18 mouse cellular contexts compared by ENCODE assay signal in genomic region chrX:139808501-139808900, GRCm38 (mm10). TPM values are rescaled to one million over a fixed set of nuclear protein-coding genes. Genes with fewer than 3 reads are reported as not detected.
DNase-seq lines count a peak whose midpoint lies in the region; ATAC-seq and TF ChIP-seq lines count a peak whose summit lies in the region.
"Had no signal": no experiment of that assay in that cellular context is flagged by ENCODE, and none has a peak within 500 bp of the region (broad histone marks: within the 10 kb centered on the region; RNA-seq: fewer than 3 reads in every experiment).

No protein-coding gene starts in this region.

- H3K79me2 ChIP-seq in liver, adult 2 months (ENCODE audit: control insufficient read depth, insufficient read depth, low read length): peaks cover 3% of the 10 kb centered on the region; the same call in 1 of the 2 replicates

- no peak overlapping the region for H3K4me3 ChIP-seq in hindbrain, embryonic 14.5 days (replicated peaks; ENCODE audit: low read length)
- H3K4me3 ChIP-seq in hindbrain, embryonic 12.5 days: no peak overlapping the region
- H3K4me3 ChIP-seq in liver, adult 2 months (ENCODE audit: insufficient read depth, low read depth, low read length): peak overlapping the region; percentile 50
- H3K4me3 ChIP-seq in liver, postnatal 0 days (ENCODE audit: low read depth, low read length): no peak overlapping the region
- no peak overlapping the region for H3K4me3 ChIP-seq in cerebellum, adult 2 months (replicated peaks; ENCODE audit: insufficient read depth, low read depth, low read length)
- peak overlapping the region; percentile 44 for H3K4me3 ChIP-seq in intestine, embryonic 16.5 days (ENCODE audit: low read length)
- H3K4me3 ChIP-seq in lung, postnatal 0 days (ENCODE audit: low read depth, low read length): no peak overlapping the region
- H3K4me3 ChIP-seq: embryonic facial prominence, embryonic 12.5 days; gastrocnemius, adult 2 months; left cerebral cortex, adult 2 months; limb, embryonic 15.5 days; lung, embryonic 15.5 days; megakaryocyte, embryonic 14.5 days had no signal

- H3K4me2 ChIP-seq in hindbrain, embryonic 14.5 days (replicated peaks): no peak overlapping the region
- no peak overlapping the region for H3K4me2 ChIP-seq in hindbrain, embryonic 12.5 days (replicated peaks)
- H3K4me2 ChIP-seq in liver, postnatal 0 days (ENCODE audit: low read depth, low read length): no peak overlapping the region
- H3K4me2 ChIP-seq in intestine, embryonic 16.5 days (ENCODE audit: low read depth, low read length): 0 out of 2 replicates have a peak overlapping the region, but pooled peaks have one; percentile 17
- H3K4me2 ChIP-seq in lung, postnatal 0 days (replicated peaks; ENCODE audit: low read depth, low read length): no peak overlapping the region
- H3K4me2 ChIP-seq: embryonic facial prominence, embryonic 12.5 days; heart, embryonic 11.5 days; limb, embryonic 15.5 days; lung, embryonic 15.5 days had no signal

- peaks cover 8% of the 10 kb centered on the region; the same call in 1 of the 2 replicates for H3K27me3 ChIP-seq in hindbrain, embryonic 14.5 days (ENCODE audit: control insufficient read depth, insufficient read depth, low read length)
- peaks cover 12% of the 10 kb centered on the region; the same call in 1 of the 2 replicates for H3K27me3 ChIP-seq in hindbrain, embryonic 12.5 days
- no peaks in the 10 kb centered on the region for H3K27me3 ChIP-seq in liver, adult 2 months (ENCODE audit: control insufficient read depth, insufficient read depth, low read length)
- H3K27me3 ChIP-seq in liver, postnatal 0 days (ENCODE audit: insufficient read depth, low read length): no peaks in the 10 kb centered on the region
- H3K27me3 ChIP-seq in cerebellum, adult 2 months (ENCODE audit: control insufficient read depth, insufficient read depth, low read length): no peaks in the 10 kb centered on the region
- no peaks in the 10 kb centered on the region for H3K27me3 ChIP-seq in intestine, embryonic 16.5 days (replicated peaks; ENCODE audit: control insufficient read depth, insufficient read depth, low read length)
- no peaks in the 10 kb centered on the region for H3K27me3 ChIP-seq in lung, postnatal 0 days (replicated peaks; ENCODE audit: insufficient read depth, low read length)
- H3K27me3 ChIP-seq: lung, embryonic 15.5 days had no signal

- no peak for DNase-seq in hindbrain, embryonic 14.5 days (ENCODE audit: low spot score)
- no peak for DNase-seq in liver, adult 2 months (ENCODE audit: extremely low read depth, low read depth, low spot score)
- DNase-seq in liver, postnatal 0 days: no peak
- peak; percentile 54 to 68 for DNase-seq in cerebellum, adult 2 months
- DNase-seq in lung, postnatal 0 days (ENCODE audit: low spot score): no peak
- no peak for DNase-seq in spleen, postnatal 14 days (ENCODE audit: low spot score in 2 of 2)
- DNase-seq: adrenal gland, postnatal 25 days; B cell, adult 2 months had no signal

- no peaks in the 10 kb centered on the region for H3K4me1 ChIP-seq in hindbrain, embryonic 14.5 days (replicated peaks; ENCODE audit: control insufficient read depth, insufficient read depth, low read length)
- no peaks in the 10 kb centered on the region for H3K4me1 ChIP-seq in hindbrain, embryonic 12.5 days
- H3K4me1 ChIP-seq in liver, adult 2 months (ENCODE audit: control insufficient read depth, insufficient read depth, low read length): peaks cover 8% of the 10 kb centered on the region; the same call in 1 of the 2 replicates
- peaks cover 8% of the 10 kb centered on the region; the same call in 1 of the 2 replicates for H3K4me1 ChIP-seq in liver, postnatal 0 days (ENCODE audit: insufficient read depth)
- peaks cover 9% of the 10 kb centered on the region for H3K4me1 ChIP-seq in cerebellum, adult 2 months (ENCODE audit: control insufficient read depth, insufficient read depth, low read length)
- H3K4me1 ChIP-seq in intestine, embryonic 16.5 days (ENCODE audit: control insufficient read depth, insufficient read depth, low read length): no peaks in the 10 kb centered on the region
- no peaks in the 10 kb centered on the region for H3K4me1 ChIP-seq in lung, postnatal 0 days (ENCODE audit: insufficient read depth, low read depth, low read length)
- H3K4me1 ChIP-seq: embryonic facial prominence, embryonic 12.5 days; limb, embryonic 15.5 days; lung, embryonic 15.5 days had no signal

- 80% methylated on average over 10 of the region's 10 CpGs for WGBS in hindbrain, embryonic 14.5 days
- WGBS in hindbrain, embryonic 12.5 days: 92% methylated on average over 10 of the region's 10 CpGs
- WGBS in liver, adult 2 months: 35% methylated on average over 10 of the region's 10 CpGs
- WGBS in liver, postnatal 0 days (ENCODE audit: insufficient replicate concordance): 85% methylated on average over 10 of the region's 10 CpGs
- WGBS in cerebellum, adult 2 months: 20% methylated on average over 10 of the region's 10 CpGs
- 80% methylated on average over 10 of the region's 10 CpGs for WGBS in intestine, embryonic 16.5 days
- 79% methylated on average over 10 of the region's 10 CpGs for WGBS in lung, postnatal 0 days

- H3K9ac ChIP-seq in hindbrain, embryonic 14.5 days: no peak overlapping the region
- H3K9ac ChIP-seq in hindbrain, embryonic 12.5 days: no peak overlapping the region
- H3K9ac ChIP-seq in liver, adult 2 months (ENCODE audit: low read depth, low read length): peak overlapping the region; percentile 72
- no peak overlapping the region for H3K9ac ChIP-seq in liver, postnatal 0 days (replicated peaks)
- H3K9ac ChIP-seq in intestine, embryonic 16.5 days (ENCODE audit: low read depth, low read length): peak overlapping the region; percentile 56
- H3K9ac ChIP-seq in lung, postnatal 0 days (replicated peaks; ENCODE audit: low read depth): no peak overlapping the region
- H3K9ac ChIP-seq: embryonic facial prominence, embryonic 12.5 days; limb, embryonic 15.5 days; lung, embryonic 15.5 days had no signal

- TF ChIP-seq CTCF in liver, adult 2 months (IDR thresholded peaks at IDR 0.05; ENCODE audit: low read depth, low read length): no peak
- no peak for TF ChIP-seq CTCF in liver, postnatal 0 days (IDR thresholded peaks at IDR 0.05; ENCODE audit: low read depth)
- TF ChIP-seq CTCF in cerebellum, adult 2 months (IDR thresholded peaks at IDR 0.05; ENCODE audit: borderline replicate concordance, insufficient read depth, low read depth, low read length): no peak
- no peak for TF ChIP-seq CTCF in lung, postnatal 0 days (IDR thresholded peaks at IDR 0.05)

- no peaks in the 10 kb centered on the region for H3K36me3 ChIP-seq in hindbrain, embryonic 14.5 days (replicated peaks; ENCODE audit: control insufficient read depth, insufficient read depth)
- no peaks in the 10 kb centered on the region for H3K36me3 ChIP-seq in hindbrain, embryonic 12.5 days
- H3K36me3 ChIP-seq in liver, adult 2 months (ENCODE audit: control insufficient read depth, insufficient read depth, low read length): no peaks in the 10 kb centered on the region; the same call in 1 of the 2 replicates
- no peaks in the 10 kb centered on the region for H3K36me3 ChIP-seq in liver, postnatal 0 days (replicated peaks; ENCODE audit: insufficient read depth, low read length)
- H3K36me3 ChIP-seq in intestine, embryonic 16.5 days (ENCODE audit: control insufficient read depth, insufficient read depth, low read length): no peaks in the 10 kb centered on the region
- no peaks in the 10 kb centered on the region for H3K36me3 ChIP-seq in lung, postnatal 0 days (ENCODE audit: insufficient read depth, low read length)
- H3K36me3 ChIP-seq: embryonic facial prominence, embryonic 12.5 days; limb, embryonic 15.5 days; lung, embryonic 15.5 days had no signal

- no peaks in the 10 kb centered on the region for H3K9me3 ChIP-seq in hindbrain, embryonic 14.5 days (ENCODE audit: control insufficient read depth, low read length)
- H3K9me3 ChIP-seq in hindbrain, embryonic 12.5 days (replicated peaks): no peaks in the 10 kb centered on the region
- H3K9me3 ChIP-seq in liver, postnatal 0 days (ENCODE audit: low read length): no peaks in the 10 kb centered on the region
- H3K9me3 ChIP-seq in intestine, embryonic 16.5 days (ENCODE audit: control insufficient read depth, low read length): no peaks in the 10 kb centered on the region
- H3K9me3 ChIP-seq in lung, postnatal 0 days (ENCODE audit: low read length): no peaks in the 10 kb centered on the region
- H3K9me3 ChIP-seq: embryonic facial prominence, embryonic 12.5 days; limb, embryonic 15.5 days; lung, embryonic 15.5 days; megakaryocyte, embryonic 14.5 days had no signal

- no peak for TF ChIP-seq EP300 in liver, postnatal 0 days (IDR thresholded peaks at IDR 0.05; ENCODE audit: low read depth)
- no peak for TF ChIP-seq EP300 in lung, postnatal 0 days (IDR thresholded peaks at IDR 0.05)

- no peak for TF ChIP-seq POLR2A in liver, adult 2 months (IDR thresholded peaks at IDR 0.05; ENCODE audit: extremely low read depth, insufficient read depth, low read length)
- TF ChIP-seq POLR2A in cerebellum, adult 2 months (IDR thresholded peaks at IDR 0.05; ENCODE audit: borderline replicate concordance, insufficient read depth, low read length): no peak

- peak; percentile 21; the same call in 1 of the 2 replicates for ATAC-seq in hindbrain, embryonic 14.5 days (ENCODE audit: low FRiP score)
- no peak for ATAC-seq in hindbrain, embryonic 12.5 days (ENCODE audit: low FRiP score)
- ATAC-seq in liver, postnatal 0 days: no peak
- ATAC-seq in intestine, embryonic 16.5 days: peak; percentile 22; the same call in 1 of the 2 replicates
- ATAC-seq in lung, postnatal 0 days: no peak

- no peak overlapping the region for H3K27ac ChIP-seq in hindbrain, embryonic 14.5 days
- H3K27ac ChIP-seq in hindbrain, embryonic 12.5 days: no peak overlapping the region
- H3K27ac ChIP-seq in liver, adult 2 months (replicated peaks; ENCODE audit: insufficient read depth, low read depth, low read length): peak overlapping the region; percentile 83
- H3K27ac ChIP-seq in liver, postnatal 0 days (ENCODE audit: low read depth): no peak overlapping the region
- H3K27ac ChIP-seq in cerebellum, adult 2 months (ENCODE audit: insufficient read depth, low read length): no peak overlapping the region
- peak overlapping the region; percentile 69 for H3K27ac ChIP-seq in intestine, embryonic 16.5 days (ENCODE audit: low read length)
- no peak overlapping the region for H3K27ac ChIP-seq in lung, postnatal 0 days (ENCODE audit: low read length)
- H3K27ac ChIP-seq: embryonic facial prominence, embryonic 12.5 days; gastrocnemius, adult 2 months; left cerebral cortex, adult 2 months; limb, embryonic 15.5 days; lung, embryonic 15.5 days had no signal

RNA-seq across cellular contexts. Expression of gene Cldn2, which starts 7.9 kb away (rescaled TPM):
- polyA plus RNA-seq in hindbrain, embryonic 14.5 days (2014; fragmentation: Nextera tagmentation; extraction: Ambion mirVana): 0.83 and 1.2 TPM in 2 replicates
- polyA plus RNA-seq in hindbrain, embryonic 12.5 days (2016; fragmentation: Nextera tagmentation; extraction: Ambion mirVana): 0.53 and 0.68 TPM in 2 replicates
- 22.4 and 23.1 TPM in 2 replicates for total RNA-seq in liver, adult 2 months (2014; rRNA removed)
- polyA plus RNA-seq in liver, adult 2 months (2012; rRNA removed): 42.9 and 59.2 TPM in 2 replicates
- 8.1 and 8.4 TPM in 2 replicates for polyA plus RNA-seq in liver, postnatal 0 days (2015; fragmentation: Nextera tagmentation; extraction: Ambion mirVana)
- polyA plus RNA-seq in cerebellum, adult 2 months (2012; rRNA removed): 1.1 and 2.6 TPM in 2 replicates
- 88.3 and 108 TPM in 2 replicates for polyA plus RNA-seq in intestine, embryonic 16.5 days (2015; fragmentation: Nextera tagmentation; extraction: Ambion mirVana)
- 0.86 and 1.3 TPM in 2 replicates for polyA plus RNA-seq in lung, postnatal 0 days (2015; fragmentation: Nextera tagmentation; extraction: Ambion mirVana)
- total RNA-seq: adrenal gland, postnatal 25 days; gastrocnemius, adult 2 months; hematopoietic stem cell, adult 5-6 weeks had no signal
- polyA plus RNA-seq: heart, embryonic 11.5 days had no signal

RNA-seq across cellular contexts. Expression of gene Ripply1, which starts 26.3 kb away (rescaled TPM):
- not detected in 2 replicates for polyA plus RNA-seq in hindbrain, embryonic 14.5 days (2014; fragmentation: Nextera tagmentation; extraction: Ambion mirVana)
- polyA plus RNA-seq in hindbrain, embryonic 12.5 days (2016; fragmentation: Nextera tagmentation; extraction: Ambion mirVana): not detected in 2 replicates
- total RNA-seq in liver, adult 2 months (2014; rRNA removed): 0.74 and 1.6 TPM in 2 replicates
- polyA plus RNA-seq in liver, adult 2 months (2012; rRNA removed): 1.5 and 2.5 TPM in 2 replicates
- not detected in 2 replicates for polyA plus RNA-seq in liver, postnatal 0 days (2015; fragmentation: Nextera tagmentation; extraction: Ambion mirVana)
- polyA plus RNA-seq in cerebellum, adult 2 months (2012; rRNA removed): 0.33 and 0.46 TPM in 2 replicates
- polyA plus RNA-seq in intestine, embryonic 16.5 days (2015; fragmentation: Nextera tagmentation; extraction: Ambion mirVana): not detected in 2 replicates
- not detected in 2 replicates for polyA plus RNA-seq in lung, postnatal 0 days (2015; fragmentation: Nextera tagmentation; extraction: Ambion mirVana)
- total RNA-seq: adrenal gland, postnatal 25 days; gastrocnemius, adult 2 months; hematopoietic stem cell, adult 5-6 weeks; left cerebral cortex, adult 2 months had no signal
- polyA plus RNA-seq: embryonic facial prominence, embryonic 12.5 days; heart, embryonic 11.5 days; lung, embryonic 15.5 days had no signal

Comparison
In these comparisons a context has a peak if more than half of its experiments do, and no peak if none do; other contexts are left out.
1. ATAC-seq: peak in hindbrain, embryonic 14.5 days (single experiment) and intestine, embryonic 16.5 days (single experiment); none in hindbrain, embryonic 12.5 days (single experiment), liver, postnatal 0 days (single experiment) and lung, postnatal 0 days (single experiment).
2. H3K27ac ChIP-seq: peak in liver, adult 2 months (single experiment) and intestine, embryonic 16.5 days (single experiment); none in hindbrain, embryonic 14.5 days (single experiment), hindbrain, embryonic 12.5 days (single experiment), liver, postnatal 0 days (single experiment), cerebellum, adult 2 months (single experiment) and lung, postnatal 0 days (single experiment).
3. H3K4me3 ChIP-seq: peak in liver, adult 2 months (single experiment) and intestine, embryonic 16.5 days (single experiment); none in hindbrain, embryonic 14.5 days (single experiment), hindbrain, embryonic 12.5 days (single experiment), liver, postnatal 0 days (single experiment), cerebellum, adult 2 months (single experiment) and lung, postnatal 0 days (single experiment).
4. H3K9ac ChIP-seq: peak in liver, adult 2 months (single experiment) and intestine, embryonic 16.5 days (single experiment); none in hindbrain, embryonic 14.5 days (single experiment), hindbrain, embryonic 12.5 days (single experiment), liver, postnatal 0 days (single experiment) and lung, postnatal 0 days (single experiment).
5. DNase-seq: peak in cerebellum, adult 2 months (2 of 2); none in hindbrain, embryonic 14.5 days (single experiment), liver, adult 2 months (single experiment), liver, postnatal 0 days (single experiment), lung, postnatal 0 days (single experiment) and spleen, postnatal 14 days (0 of 2).